Mouse (Mus musculus) limb, embryonic 12.5 days (tissue): ENCODE measurements around the gene Cyp4f39. TPM values are rescaled to one million over a fixed set of nuclear protein-coding genes. Genes with fewer than 3 reads are reported as not detected.

Source experiments
- ATAC-seq: fragments of 200-750 bp; cut with Nextera tagmentation; 2 replicates; pipeline ENCODE4 v1.8.0; 2017; ENCODE audit warnings: low read depth, moderate TSS enrichment; ENCODE audit not compliant: insufficient number of reproducible peaks, insufficient read depth, low FRiP score, low TSS enrichment
- H3K27ac ChIP-seq: fragments of 300-500 bp; sonication (generic); 2 replicates; pipeline ENCODE4 v1.5.1; 2016; ENCODE audit warnings: mild to moderate bottlenecking, moderate library complexity
- H3K27me3 ChIP-seq: fragments of 300-500 bp; sonication (generic); 2 replicates; pipeline ENCODE4 v1.6.1; 2016; ENCODE audit warnings: mild to moderate bottlenecking, moderate library complexity
- H3K36me3 ChIP-seq: fragments of 300-500 bp; sonication (generic); 2 replicates; pipeline ENCODE4 v1.6.1; 2016; ENCODE audit warnings: mild to moderate bottlenecking, moderate library complexity
- H3K4me1 ChIP-seq: fragments of 300-500 bp; sonication (generic); replicated peaks from 2 replicates; pipeline ENCODE4 v1.6.1; 2016
- H3K4me2 ChIP-seq: fragments of 300-500 bp; sonication (generic); 2 replicates; pipeline ENCODE4 v1.6.1; 2016; ENCODE audit warnings: mild to moderate bottlenecking, moderate library complexity
- H3K4me3 ChIP-seq: fragments of 300-500 bp; sonication (generic); replicated peaks from 2 replicates; pipeline ENCODE4 v1.5.1; 2016; ENCODE audit warnings: mild to moderate bottlenecking
- H3K9ac ChIP-seq: fragments of 300-500 bp; sonication (generic); replicated peaks from 2 replicates; pipeline ENCODE4 v1.6.1; 2016; ENCODE audit warnings: mild to moderate bottlenecking, moderate library complexity
- H3K9me3 ChIP-seq: fragments of 300-500 bp; sonication (generic); 2 replicates; pipeline ENCODE4 v1.6.1; 2016; ENCODE audit warnings: mild to moderate bottlenecking, moderate library complexity
- WGBS: fragments of 180-500 bp; shearing (Covaris S2); methylation state at CpG from one replicate; pipeline ENCODE4 v1.1.7; 2016; 5-methylcytosine and 5-hydroxymethylcytosine counted together
- polyA plus RNA-seq: library from polyadenylated mRNA; unstranded; fragments of >200 nt; fragmentation: Nextera tagmentation; extraction: Ambion mirVana; gene quantifications from 2 replicates; pipeline ENCODE4 v1.2.1, GENCODE M21; 2016

The Cyp4f39 gene
- polyA plus RNA-seq, 1 experiment from 2014 or later: not detected

GRCm38 (mm10) chr17:32435151-32435550 lies 17.4 kb upstream of the Cyp4f39 start:
- Histone ChIP-seq H3K4me1 (no peaks in the 10 kb centered on the region), H3K27ac (no peak overlapping the region), H3K9me3 (no peaks in the 10 kb centered on the region), H3K36me3 (no peaks in the 10 kb centered on the region), H3K4me3 (no peak overlapping the region), H3K4me2 (no peak overlapping the region), H3K9ac (no peak overlapping the region), H3K27me3 (no peaks in the 10 kb centered on the region; the same call in 1 of the 2 replicates)
- 68% methylated on average over 5 of the region's 5 CpGs for WGBS
- no peak for ATAC-seq

- H3K9ac ChIP-seq: no peak overlapping the region
- no peak for ATAC-seq
These were observed 15.4 kb upstream of the Cyp4f39 start for GRCm38 (mm10) chr17:32437106-32437505.

GRCm38 (mm10) chr17:32443245-32443644 lies 9.3 kb upstream of the Cyp4f39 start:
- Histone ChIP-seq H3K4me3 (no peak overlapping the region), H3K36me3 (no peaks in the 10 kb centered on the region), H3K4me1 (no peaks in the 10 kb centered on the region), H3K27me3 (peaks cover 4% of the 10 kb centered on the region), H3K9me3 (no peaks in the 10 kb centered on the region), H3K9ac (0 out of 2 replicates have a peak overlapping the region, but pooled peaks have one; percentile 18), H3K27ac (no peak overlapping the region), H3K4me2 (no peak overlapping the region)
- 75% methylated on average over 6 of the region's 6 CpGs for WGBS
- no peak for ATAC-seq

More at GRCm38 (mm10) chr17:32437106-32437505, 15.4 kb upstream of the Cyp4f39 start:
- H3K27me3 ChIP-seq: peaks cover 4% of the 10 kb centered on the region
- no peak overlapping the region for H3K4me3 ChIP-seq
- H3K4me2 ChIP-seq: no peak overlapping the region
- no peaks in the 10 kb centered on the region for H3K4me1 ChIP-seq
- 92% methylated on average over 4 of the region's 4 CpGs for WGBS
- H3K9me3 ChIP-seq: no peaks in the 10 kb centered on the region
- H3K36me3 ChIP-seq: no peaks in the 10 kb centered on the region
- no peak overlapping the region for H3K27ac ChIP-seq

- Histone ChIP-seq H3K4me2 (no peak overlapping the region), H3K27ac (no peak overlapping the region), H3K4me3 (no peak overlapping the region), H3K9ac (no peak overlapping the region), H3K27me3 (peaks cover 4% of the 10 kb centered on the region), H3K9me3 (0 out of 2 replicates have a peak, but pooled peaks cover 5% of the 10 kb centered on the region), H3K36me3 (no peaks in the 10 kb centered on the region), H3K4me1 (no peaks in the 10 kb centered on the region)
- WGBS: 71% methylated on average over 5 of the region's 5 CpGs
- ATAC-seq: no peak
These were observed 7.5 kb upstream of the Cyp4f39 start for GRCm38 (mm10) chr17:32445016-32445415.

GRCm38 (mm10) chr17:32447195-32447594 lies 5.3 kb upstream of the Cyp4f39 start:
- no peak overlapping the region for H3K27ac ChIP-seq
- H3K27me3 ChIP-seq: peaks cover 3% of the 10 kb centered on the region
- no peak for ATAC-seq
- H3K4me1 ChIP-seq: 0 out of 2 replicates have a peak, but pooled peaks cover under 1% of the 10 kb centered on the region
- H3K4me2 ChIP-seq: no peak overlapping the region
- H3K4me3 ChIP-seq: no peak overlapping the region
- H3K36me3 ChIP-seq: no peaks in the 10 kb centered on the region
- H3K9ac ChIP-seq: no peak overlapping the region
- 0 out of 2 replicates have a peak, but pooled peaks cover 5% of the 10 kb centered on the region for H3K9me3 ChIP-seq

- ATAC-seq: no peak
- Histone ChIP-seq H3K9me3 (0 out of 2 replicates have a peak, but pooled peaks cover 5% of the 10 kb centered on the region), H3K4me3 (no peak overlapping the region), H3K4me1 (peaks cover 7% of the 10 kb centered on the region; the same call in 1 of the 2 replicates), H3K36me3 (no peaks in the 10 kb centered on the region), H3K4me2 (no peak overlapping the region), H3K27me3 (peaks cover 21% of the 10 kb centered on the region), H3K27ac (no peak overlapping the region), H3K9ac (no peak overlapping the region)
- WGBS: 83% methylated on average over 1 of the region's 1 CpGs
These were observed 3.5 kb upstream of the Cyp4f39 start for GRCm38 (mm10) chr17:32449042-32449441.

GRCm38 (mm10) chr17:32450844-32451537 lies 1.5 kb upstream of the Cyp4f39 start:
- Histone ChIP-seq H3K4me3 (no peak overlapping the region), H3K4me1 (peaks cover 7% of the 10 kb centered on the region; the same call in 1 of the 2 replicates), H3K36me3 (no peaks in the 10 kb centered on the region), H3K9me3 (0 out of 2 replicates have a peak, but pooled peaks cover 5% of the 10 kb centered on the region), H3K27me3 (peaks cover 32% of the 10 kb centered on the region), H3K4me2 (no peak overlapping the region), H3K27ac (no peak overlapping the region), H3K9ac (no peak overlapping the region)
- WGBS: 20% methylated on average over 2 of the region's 2 CpGs
- no peak for ATAC-seq

- no peak overlapping the region for H3K9ac ChIP-seq
- no peak overlapping the region for H3K4me3 ChIP-seq
- H3K36me3 ChIP-seq: no peaks in the 10 kb centered on the region
- H3K27ac ChIP-seq: no peak overlapping the region
- 0 out of 2 replicates have a peak, but pooled peaks cover under 1% of the 10 kb centered on the region for H3K9me3 ChIP-seq
- H3K4me1 ChIP-seq: peaks cover 7% of the 10 kb centered on the region; the same call in 1 of the 2 replicates
- peaks cover 32% of the 10 kb centered on the region for H3K27me3 ChIP-seq
- WGBS: 73% methylated on average over 4 of the region's 4 CpGs
- no peak for ATAC-seq
- no peak overlapping the region for H3K4me2 ChIP-seq
These were observed 1.7 kb downstream of the Cyp4f39 start for GRCm38 (mm10) chr17:32454188-32454587.

GRCm38 (mm10) chr17:32454997-32455396 lies 2.5 kb downstream of the Cyp4f39 start:
- Histone ChIP-seq H3K27ac (no peak overlapping the region), H3K4me3 (no peak overlapping the region), H3K9ac (no peak overlapping the region), H3K4me1 (peaks cover 7% of the 10 kb centered on the region; the same call in 1 of the 2 replicates), H3K36me3 (no peaks in the 10 kb centered on the region), H3K9me3 (no peaks in the 10 kb centered on the region), H3K4me2 (no peak overlapping the region), H3K27me3 (peaks cover 32% of the 10 kb centered on the region)
- ATAC-seq: no peak
- WGBS: 43% methylated on average over 2 of the region's 2 CpGs

GRCm38 (mm10) chr17:32468494-32468893 lies 16.0 kb downstream of the Cyp4f39 start:
- H3K27ac ChIP-seq: no peak overlapping the region
- H3K27me3 ChIP-seq: peaks cover 12% of the 10 kb centered on the region; the same call in 1 of the 2 replicates
- ATAC-seq: no peak
- H3K4me2 ChIP-seq: no peak overlapping the region
- H3K36me3 ChIP-seq: no peaks in the 10 kb centered on the region
- no peak overlapping the region for H3K4me3 ChIP-seq
- no peak overlapping the region for H3K9ac ChIP-seq
- no peaks in the 10 kb centered on the region for H3K4me1 ChIP-seq
- H3K9me3 ChIP-seq: no peaks in the 10 kb centered on the region
- 52% methylated on average over 7 of the region's 7 CpGs for whole genome bisulfite sequencing

GRCm38 (mm10) chr17:32470795-32471194 lies 18.3 kb downstream of the Cyp4f39 start:
- Histone ChIP-seq H3K9ac (no peak overlapping the region), H3K27me3 (peaks cover 12% of the 10 kb centered on the region; the same call in 1 of the 2 replicates), H3K27ac (no peak overlapping the region), H3K4me3 (no peak overlapping the region), H3K4me2 (no peak overlapping the region), H3K4me1 (no peaks in the 10 kb centered on the region), H3K9me3 (no peaks in the 10 kb centered on the region), H3K36me3 (no peaks in the 10 kb centered on the region)
- ATAC-seq: no peak
- WGBS: 81% methylated on average over 4 of the region's 4 CpGs
